Mouse (Mus musculus) cortical plate, adult 2 months (tissue): ENCODE measurements around the gene Nek4.

Source experiments
- CTCF ChIP-seq: fragments of 200-500 bp; IDR thresholded peaks from 2 replicates; pipeline ENCODE4 v1.5.1; 2011; ENCODE audit warnings: mild to moderate bottlenecking, control low read depth, low read length; ENCODE audit not compliant: insufficient read depth; ENCODE audit errors: extremely low read depth
- POLR2A ChIP-seq: fragments of 200-500 bp; IDR thresholded peaks from 2 replicates; pipeline ENCODE4 v1.6.1; 2011; ENCODE audit warnings: mild to moderate bottlenecking, low read length, control low read depth; ENCODE audit not compliant: insufficient read depth; ENCODE audit errors: extremely low read depth

DNA sequence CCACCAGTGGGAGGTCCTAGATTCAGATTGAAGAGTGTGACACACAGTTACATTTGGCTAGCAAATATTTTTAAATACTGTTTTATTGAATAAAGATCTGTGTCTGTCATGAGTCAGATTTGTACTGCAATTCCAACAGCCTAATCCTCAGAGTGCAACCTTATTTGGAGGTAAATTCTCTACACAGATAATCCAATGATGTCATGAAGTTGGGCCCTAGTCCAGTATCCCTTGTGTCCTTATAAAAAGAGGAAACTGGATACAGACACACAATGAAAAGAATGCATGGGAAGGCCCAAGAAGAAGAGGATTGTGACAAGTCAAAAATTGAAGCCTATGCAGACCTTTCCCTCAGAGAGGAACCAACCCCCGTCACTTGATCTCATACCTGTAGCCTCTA is 34.7 kb upstream of the Nek4 start:
- no peak for TF ChIP-seq CTCF
- TF ChIP-seq POLR2A = no peak
